20 mouse cellular contexts compared by ENCODE assay signal in the genomic region with DNA sequence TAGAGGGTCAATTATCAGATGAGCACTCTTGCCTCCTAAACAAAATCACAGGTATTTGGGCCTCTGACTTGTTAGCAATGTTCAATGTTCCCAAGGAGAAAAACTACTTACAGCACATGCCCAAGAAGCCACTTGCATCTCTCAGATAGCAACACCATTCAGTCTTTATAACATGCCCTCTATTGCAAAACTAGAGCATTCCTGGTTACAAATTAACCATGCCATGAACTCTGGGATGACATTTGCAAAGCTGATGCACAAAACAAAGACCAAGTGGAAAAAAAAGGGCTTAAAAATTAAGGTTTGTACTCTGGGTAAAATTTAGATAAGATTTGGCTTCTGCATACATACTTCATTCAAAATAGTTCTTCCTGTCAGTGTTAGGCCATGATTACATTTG. TPM values are rescaled to one million over a fixed set of nuclear protein-coding genes. Genes with fewer than 3 reads are reported as not detected.
"Had no signal": no experiment of that assay in that cellular context is flagged by ENCODE, and none has a peak within 500 bp of the region (broad histone marks: within the 10 kb centered on the region; RNA-seq: fewer than 3 reads in every experiment).

Gene Serpina7 (minus strand): TSS at position 160 of the 400 bp plus-strand sequence.

- DNase-seq: lung, adult 2 months; lung, postnatal 14 days; lung, postnatal 36 days; right cerebral cortex, postnatal 14 days; thymus, adult 2 months; thymus, postnatal 25 days; thymus, postnatal 4 days had no signal

- H3K4me1 ChIP-seq: lung, embryonic 15.5 days; megakaryocyte, embryonic 14.5 days; midbrain, embryonic 13.5 days; midbrain, embryonic 15.5 days; neural tube, embryonic 12.5 days; stomach, embryonic 15.5 days had no signal

- H3K27ac ChIP-seq: lung, embryonic 15.5 days; macrophage; midbrain, embryonic 13.5 days; midbrain, embryonic 15.5 days; neural tube, embryonic 12.5 days; stomach, embryonic 15.5 days; stomach, postnatal 0 days had no signal

- H3K9me3 ChIP-seq: lung, embryonic 15.5 days; megakaryocyte, embryonic 14.5 days; midbrain, embryonic 13.5 days; midbrain, embryonic 15.5 days; neural tube, embryonic 12.5 days; stomach, embryonic 15.5 days had no signal

- H3K4me3 ChIP-seq: lung, embryonic 15.5 days; megakaryocyte, embryonic 14.5 days; midbrain, embryonic 13.5 days; midbrain, embryonic 15.5 days; neural tube, embryonic 12.5 days; stomach, embryonic 15.5 days had no signal

- H3K27me3 ChIP-seq: lung, embryonic 15.5 days; midbrain, embryonic 13.5 days; midbrain, embryonic 15.5 days; neural tube, embryonic 12.5 days; stomach, embryonic 15.5 days had no signal

- H3K36me3 ChIP-seq: lung, embryonic 15.5 days; midbrain, embryonic 13.5 days; midbrain, embryonic 15.5 days; neural tube, embryonic 12.5 days; stomach, embryonic 15.5 days had no signal

- H3K4me2 ChIP-seq: lung, embryonic 15.5 days; midbrain, embryonic 11.5 days; midbrain, embryonic 13.5 days; midbrain, embryonic 15.5 days; neural tube, embryonic 12.5 days; stomach, embryonic 15.5 days had no signal

- H3K9ac ChIP-seq: lung, embryonic 15.5 days; midbrain, embryonic 13.5 days; midbrain, embryonic 15.5 days; neural tube, embryonic 12.5 days; stomach, embryonic 15.5 days had no signal

- ATAC-seq: lung, postnatal 0 days; midbrain, embryonic 13.5 days; midbrain, embryonic 15.5 days had no signal

RNA-seq across cellular contexts. Expression of gene Serpina7, which starts in this region (rescaled TPM):
- polyA plus RNA-seq: macrophage; midbrain, embryonic 11.5 days; midbrain, embryonic 13.5 days; midbrain, embryonic 15.5 days; midbrain, postnatal 0 days; neural tube, embryonic 12.5 days; neural tube, embryonic 14.5 days; spleen, adult 2 months had no signal
